Mouse (Mus musculus) MEL (cell line): ENCODE data around the gene Nmnat3.

ENCODE experiments used
- CTCF ChIP-seq, 3 experiments: IDR thresholded peaks in 2 of 3; conservative IDR thresholded peaks in 1 of 3; 2 replicates each; pipeline ENCODE4 v1.5.1; 2011 to 2012; ENCODE audit warnings: low read length in 3 of 3, low read depth in 2 of 3, mild to moderate bottlenecking in 2 of 3, improper control_type of control experiment in 1 of 3, inconsistent platforms in 1 of 3, mixed read lengths in 1 of 3, moderate library complexity in 1 of 3; ENCODE audit not compliant: control insufficient read depth in 1 of 3, insufficient read depth in 1 of 3, poor library complexity in 1 of 3, severe bottlenecking in 1 of 3
- EP300 ChIP-seq, 2 experiments: IDR thresholded peaks; 2 replicates each; pipeline ENCODE4 v1.6.1; 2011; ENCODE audit warnings: improper control_type of control experiment in 2 of 2, low read length in 2 of 2, low read depth in 1 of 2, mild to moderate bottlenecking in 1 of 2
- MAFK ChIP-seq: IDR thresholded peaks from 2 replicates; pipeline ENCODE4 v1.6.1; 2011; ENCODE audit warnings: low read depth, mild to moderate bottlenecking, low read length, improper control_type of control experiment, borderline replicate concordance
- POLR2A ChIP-seq, 2 experiments: IDR thresholded peaks; 2 replicates each; pipeline ENCODE4 v1.6.1; 2011 to 2012; ENCODE audit warnings: low read length in 2 of 2, mild to moderate bottlenecking in 2 of 2, control low read depth in 1 of 2, improper control_type of control experiment in 1 of 2, low read depth in 1 of 2, moderate library complexity in 1 of 2; ENCODE audit not compliant: control insufficient read depth in 1 of 2, insufficient read depth in 1 of 2, poor library complexity in 1 of 2
- ZKSCAN1 ChIP-seq: IDR thresholded peaks from 2 replicates; pipeline ENCODE4 v1.6.1; 2012; ENCODE audit warnings: low read depth, mild to moderate bottlenecking, inconsistent platforms, low read length, improper control_type of control experiment, moderate library complexity

DNA sequence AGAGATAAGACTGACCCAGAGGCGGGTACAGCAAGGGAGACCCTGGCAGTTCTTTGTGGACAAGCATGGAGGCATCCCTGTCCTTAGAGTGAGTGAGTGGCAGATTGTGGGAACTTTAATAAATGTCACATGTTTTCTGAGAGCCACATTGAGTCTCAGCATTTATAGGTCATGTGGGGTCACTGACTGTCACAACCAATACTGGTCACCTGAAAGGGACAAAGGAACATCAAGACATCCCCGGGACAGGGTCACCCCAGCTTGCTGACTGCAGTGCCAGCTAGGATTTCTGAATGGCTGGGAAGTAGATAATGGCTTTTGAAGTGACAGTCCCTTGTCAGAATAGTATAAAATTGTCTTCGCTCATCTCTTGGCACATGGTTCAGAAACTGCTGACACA is 151.9 kb downstream of the Nmnat3 start:
- TF ChIP-seq CTCF (IDR thresholded peaks at IDR 0.05 in 2 of 3, conservative IDR thresholded peaks at IDR 0.05 in 1 of 3; ENCODE audit: control insufficient read depth in 1 of 3, insufficient read depth in 1 of 3, low read depth in 2 of 3, low read length in 3 of 3, poor library complexity in 1 of 3, severe bottlenecking in 1 of 3) (no peak), POLR2A (IDR thresholded peaks at IDR 0.05; ENCODE audit: control insufficient read depth in 1 of 2, insufficient read depth in 1 of 2, low read depth in 1 of 2, low read length in 2 of 2, poor library complexity in 1 of 2) (no peak), EP300 (IDR thresholded peaks at IDR 0.05; ENCODE audit: low read depth in 1 of 2, low read length in 2 of 2) (no peak), ZKSCAN1 (no peak), MAFK (no peak)
